Comparison of ENCODE assay signal across 8 mouse cellular contexts in genomic region chr11:98907437-98908173, GRCm38 (mm10). TPM values are rescaled to one million over a fixed set of nuclear protein-coding genes. Genes with fewer than 3 reads are reported as not detected.
DNase-seq lines count a peak whose midpoint lies in the region; ATAC-seq lines count a peak whose summit lies in the region.

Gene Cdc6 (plus strand): TSS chr11:98907801.

- ATAC-seq in megakaryocyte progenitor cell, adult 5-6 weeks (replicated peaks; ENCODE audit: poor library complexity), result peak; percentile 77

- peak; percentile 99 for DNase-seq in adipocyte (ENCODE audit: low spot score)
- peak; percentile 100 for DNase-seq in embryo, embryonic 10 days (ENCODE audit: low spot score)
- DNase-seq in gastrocnemius, postnatal 10 days, result peak; percentile 92
- peak; percentile 99 for DNase-seq in induced T-regulatory cell, adult 2 months (ENCODE audit: low read depth)
- peak; percentile 86 to 94 for DNase-seq in left cerebral cortex, adult 9 months (ENCODE audit: low spot score in 2 of 2)
- peak; percentile 92 for DNase-seq in right cerebral cortex, postnatal 14 days
- DNase-seq in urinary bladder, postnatal 36 days (ENCODE audit: low spot score in 2 of 2), result peak; percentile 92 to 97

RNA-seq across cellular contexts. Expression of gene Cdc6, which starts in this region (rescaled TPM):
- total RNA-seq in gastrocnemius, postnatal 10 days (2021), result 1 to 10 TPM; 2.3 to 3.5 TPM
- 42.6 and 56.1 TPM in 2 replicates for total RNA-seq in megakaryocyte progenitor cell, adult 5-6 weeks (2015)
- 40.7 and 44.1 TPM in 2 replicates for total RNA-seq in megakaryocyte progenitor cell, adult 5-6 weeks (2017)

Comparison
In these comparisons a context has a peak if more than half of its experiments do, and no peak if none do; other contexts are left out.
1. Peak in every context shown above with its lines: DNase-seq and ATAC-seq.
2. RNA of gene Cdc6 (total RNA-seq): 40.7 to 56.1 TPM in megakaryocyte progenitor cell, adult 5-6 weeks; 2.3 to 3.5 TPM in gastrocnemius, postnatal 10 days; every median in the first group is over 4 times any median in the second.